Mouse (Mus musculus) left cerebral cortex, postnatal 14 days (tissue): ENCODE measurements around the gene Tssk1. TPM values are rescaled to one million over a fixed set of nuclear protein-coding genes. Genes with fewer than 3 reads are reported as not detected.

Experiments used
- DNase-seq, 2 experiments: peaks; one replicate each; pipeline ENCODE4 v3.0.0; 2021 to 2022; ENCODE audit warnings: low spot score in 2 of 2, mixed read lengths in 1 of 2
- intact Hi-C: fragments of 180-260 bp; cut with DNase I; formaldehyde crosslinking; loops from one replicate; pipeline ENCODE4 v1.15.1; 2025
- total RNA-seq, 2 experiments: library from RNA; stranded (reverse); gene quantifications; 2 replicates each; pipeline ENCODE4 v1.2.3; 2021

Tssk1 gene
- total RNA-seq, 2 experiments from 2014 or later = 0.11 to 0.23 TPM

DNA sequence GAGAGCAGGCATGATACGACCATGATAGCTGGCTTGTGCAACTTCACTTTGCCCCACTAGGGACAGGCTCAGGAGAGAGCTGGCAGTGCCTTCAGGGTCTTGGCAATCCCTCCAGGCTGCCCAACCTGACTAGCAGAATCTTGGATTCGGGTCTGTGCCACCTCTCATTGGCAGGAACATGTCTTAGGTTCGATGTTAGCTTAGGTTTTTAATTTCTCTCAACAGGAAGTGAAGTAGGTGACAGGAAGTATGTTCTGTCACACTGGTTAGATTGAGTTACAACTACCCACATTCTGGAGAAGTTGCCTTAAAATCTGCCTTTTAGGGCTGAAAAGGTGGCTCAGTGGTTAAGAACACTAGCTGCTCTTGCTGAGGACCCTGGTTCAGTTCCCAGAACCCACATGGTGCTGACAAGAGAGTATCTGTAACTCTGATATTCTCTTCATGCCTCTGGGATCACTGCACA lies 40.5 kb downstream of the Tssk1 start:
- DNase-seq = no peak
- intact Hi-C loops = loop anchor here (5.0 kb wide), 1 partner anchor 53 kb away; no protein-coding TSS in a partner anchor

DNA sequence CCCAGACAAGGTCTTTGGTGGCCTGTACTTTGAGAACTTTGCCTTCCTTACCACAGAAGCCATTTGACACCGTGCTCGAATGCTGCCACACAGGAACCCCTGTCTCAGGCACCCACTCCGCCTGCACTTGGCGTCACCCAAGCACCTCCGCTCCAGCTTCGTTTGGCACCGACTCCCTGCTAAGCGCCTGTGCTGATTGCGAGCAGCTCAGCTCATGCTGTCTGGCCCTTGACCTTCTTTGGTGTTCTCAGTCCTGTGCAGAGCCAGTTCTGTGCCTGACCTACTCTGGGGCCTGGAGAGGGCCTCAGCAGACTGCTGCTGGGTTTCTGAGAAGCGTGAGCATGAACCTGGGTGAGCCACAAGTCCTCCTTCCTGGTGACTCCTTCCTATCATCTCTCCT lies 42.8 kb downstream of the Tssk1 start:
- DNase-seq = no peak
- intact Hi-C loops = no loop called here

DNA sequence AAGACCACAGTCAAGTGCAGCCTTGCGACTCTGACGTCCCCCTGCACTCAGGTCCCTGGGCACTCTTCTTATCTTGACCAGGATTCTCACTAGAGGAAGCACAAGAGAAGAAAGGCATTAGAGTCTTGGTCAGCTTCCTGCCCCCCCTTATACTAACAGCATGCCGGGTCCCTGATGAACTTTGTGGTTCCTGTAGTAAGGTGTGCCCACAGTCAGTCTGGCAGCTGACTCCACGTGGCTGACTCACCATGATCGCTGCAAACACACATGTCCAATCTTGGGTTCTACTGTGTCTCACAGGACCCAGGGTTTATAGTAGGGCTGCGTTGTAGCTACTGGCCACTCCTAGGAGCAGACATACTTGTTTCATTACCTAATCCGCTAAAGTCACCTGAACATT lies 44.2 kb downstream of the Tssk1 start:
- no peak for DNase-seq
- intact Hi-C loops = no loop called here

DNA sequence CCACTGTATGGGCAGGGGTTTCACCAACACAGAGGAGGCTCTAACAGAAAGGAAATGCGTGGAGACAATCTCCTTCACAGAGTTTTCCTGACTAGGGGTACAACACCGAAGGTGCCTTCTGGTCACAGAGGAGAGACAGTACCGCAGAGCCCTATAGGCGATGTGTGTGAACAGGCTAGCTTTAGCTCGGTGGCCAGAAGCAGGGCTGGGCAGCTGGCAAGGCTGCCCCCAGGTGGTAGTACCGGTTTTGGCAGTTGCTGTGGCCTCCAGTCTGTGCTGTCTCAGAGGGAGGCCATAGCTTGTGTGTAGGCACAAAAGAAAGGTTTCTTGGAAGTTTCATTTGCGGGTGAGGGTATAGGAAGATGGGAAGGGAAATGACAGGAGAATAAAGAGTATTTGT lies 44.8 kb downstream of the Tssk1 start:
- DNase-seq = peak in 1 of 2 experiments; percentile 68
- intact Hi-C loops = no loop called here

DNA sequence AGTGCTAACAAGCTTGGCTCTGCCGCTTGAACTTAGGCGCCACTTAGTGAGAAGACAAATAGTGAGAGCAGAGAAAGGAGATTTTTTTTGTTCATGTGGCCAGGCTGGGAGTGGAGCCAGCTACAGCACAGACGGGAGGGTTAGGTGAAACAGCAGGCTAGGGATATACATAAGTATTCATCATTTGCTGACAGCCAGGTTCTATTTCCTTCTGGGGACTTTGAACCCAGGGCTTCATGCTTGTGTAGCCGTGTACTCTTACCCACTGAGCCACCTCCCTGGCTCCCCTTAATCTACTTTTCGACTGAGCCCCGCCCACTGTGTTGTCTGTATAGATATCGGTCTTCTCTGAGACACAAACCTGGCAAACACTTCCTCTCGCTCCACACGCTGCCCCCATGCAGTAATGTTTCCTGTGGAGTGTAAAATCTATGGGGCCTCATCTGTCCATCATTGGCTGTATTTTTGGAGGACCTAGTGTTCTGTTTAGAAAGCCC lies 45.3 kb downstream of the Tssk1 start:
- no peak for DNase-seq
- intact Hi-C loops = no loop called here

DNA sequence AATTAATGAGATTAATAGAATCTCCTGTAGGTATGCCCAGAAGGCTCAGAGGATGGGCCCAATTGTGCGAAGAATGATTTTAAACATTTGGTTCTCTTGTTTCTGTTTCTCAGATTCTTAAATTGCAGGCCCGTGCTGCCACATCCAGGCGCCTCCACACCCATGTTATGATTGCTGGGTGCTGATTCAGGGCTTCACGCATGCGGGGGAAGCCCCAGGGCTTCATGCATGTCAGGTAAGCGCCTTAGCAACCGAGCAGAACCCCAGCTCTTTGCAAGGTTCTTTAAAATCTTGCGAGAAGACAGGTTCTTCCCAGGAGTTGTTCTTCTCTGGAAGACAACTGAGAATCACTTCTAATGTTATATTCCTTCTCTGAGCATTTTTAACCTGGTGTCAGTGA lies 49.4 kb downstream of the Tssk1 start:
- intact Hi-C loops = no loop called here
- DNase-seq = no peak

DNA sequence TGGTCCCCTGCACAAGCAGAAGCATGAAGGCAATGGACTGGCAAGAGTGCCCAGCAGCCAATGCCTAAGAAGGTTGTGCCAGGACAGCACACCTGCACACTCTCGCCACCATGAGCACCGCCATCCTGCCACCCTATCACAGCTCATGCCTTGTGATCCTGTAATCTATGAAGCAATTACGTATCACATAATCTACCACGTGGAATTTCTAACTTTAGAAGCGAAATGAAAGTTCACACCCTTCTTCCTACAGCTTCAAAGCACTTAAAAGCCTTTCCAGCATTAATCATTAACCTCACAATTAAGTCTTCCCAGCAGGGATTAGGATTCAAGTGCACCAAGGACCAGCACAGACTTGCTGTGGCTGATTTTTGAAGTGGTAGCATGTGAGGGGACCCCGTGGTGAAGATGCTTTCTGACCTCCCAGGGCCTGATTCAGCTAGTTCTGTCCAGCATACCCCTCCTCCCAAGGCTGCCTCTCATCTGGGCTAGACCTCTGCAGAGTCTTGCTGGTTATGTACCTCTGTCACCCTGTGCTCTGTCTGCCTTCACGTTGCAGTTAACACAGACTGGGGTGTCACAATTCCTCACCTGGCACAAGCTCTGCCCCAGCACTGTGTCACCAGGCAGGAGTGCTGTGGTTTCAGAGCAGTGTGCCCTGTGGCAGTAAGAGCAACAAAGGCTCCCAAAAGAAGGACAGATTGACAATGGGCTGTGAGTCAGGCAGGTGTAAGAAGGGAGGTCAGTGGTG lies 51.2 kb downstream of the Tssk1 start:
- DNase-seq = no peak

More for the DNA sequence above, 51.2 kb downstream of the Tssk1 start:
- intact Hi-C loops = no loop called here

Other genes starting within 250 kb of the Tssk1 start
- 10 to 100 TPM; 27.5 to 33.9 TPM for gene Ccdc74a, start 247.8 kb upstream of the Tssk1 start, total RNA-seq
- 10 to 100 TPM; 68.9 to 70.1 TPM for gene Med15, start 161.3 kb upstream of the Tssk1 start, total RNA-seq
- gene Klhl22, start 134.6 kb upstream of the Tssk1 start, total RNA-seq = 10 to 100 TPM; 93.6 to 98.8 TPM
- gene Scarf2, start 96.9 kb upstream of the Tssk1 start, total RNA-seq = 1 to 10 TPM; 3.8 to 4.5 TPM
- 1 to 10 TPM; 3.5 to 5.0 TPM for gene B830017H08Rik, start 61.1 kb upstream of the Tssk1 start, total RNA-seq
- gene Car15, start 55.9 kb upstream of the Tssk1 start, total RNA-seq = 10 to 100 TPM; 11.7 to 14.6 TPM
- gene Gm20518, start 2.6 kb upstream of the Tssk1 start, total RNA-seq = 1 to 10 TPM; 1.5 to 2.0 TPM
- 100 to 1,000 TPM; 102 to 105 TPM for gene Dgcr2, start 4.3 kb downstream of the Tssk1 start, total RNA-seq
- not detected for gene Tssk2, start 4.4 kb downstream of the Tssk1 start, total RNA-seq
- 10 to 100 TPM; 29.4 to 29.8 TPM for gene Ess2, start 17.1 kb downstream of the Tssk1 start, total RNA-seq
- gene Gsc2, start 20.8 kb downstream of the Tssk1 start, total RNA-seq = not detected
- gene Slc25a1, start 34.0 kb downstream of the Tssk1 start, total RNA-seq = 10 to 100 TPM; 52.4 to 53.8 TPM
- gene Vpreb2, start 86.2 kb downstream of the Tssk1 start, total RNA-seq = not detected
- 100 to 1,000 TPM; 103 to 111 TPM for gene Dgcr6, start 158.6 kb downstream of the Tssk1 start, total RNA-seq
- gene Prodh, start 196.0 kb downstream of the Tssk1 start, total RNA-seq = 10 to 100 TPM; 27.1 to 33.7 TPM
- gene Rtn4r, start 233.4 kb downstream of the Tssk1 start, total RNA-seq = 100 to 1,000 TPM; 105 to 118 TPM